Mouse (Mus musculus) intestine, postnatal 0 days (tissue): ENCODE data around the gene Upf3b. TPM values are rescaled to one million over a fixed set of nuclear protein-coding genes. Genes with fewer than 3 reads are reported as not detected.

Experiments used
- ATAC-seq: fragments of 200-750 bp; cut with Nextera tagmentation; 2 replicates; pipeline ENCODE4 v1.8.0; 2017; ENCODE audit warnings: mild to moderate bottlenecking, moderate TSS enrichment, moderate library complexity
- H3K27ac ChIP-seq: fragments of 300-500 bp; sonication (generic); 2 replicates; pipeline ENCODE4 v1.5.1; 2014; ENCODE audit warnings: mild to moderate bottlenecking, low read depth, low read length, moderate library complexity
- H3K27me3 ChIP-seq: fragments of 300-500 bp; sonication (generic); replicated peaks from 2 replicates; pipeline ENCODE4 v1.6.1; 2014; ENCODE audit warnings: low read length, mixed read lengths; ENCODE audit not compliant: control insufficient read depth, insufficient read depth
- H3K36me3 ChIP-seq: fragments of 300-500 bp; sonication (generic); 2 replicates; pipeline ENCODE4 v1.6.1; 2014; ENCODE audit warnings: mild to moderate bottlenecking, moderate library complexity; ENCODE audit not compliant: control insufficient read depth, insufficient read depth
- H3K4me1 ChIP-seq: fragments of 300-500 bp; sonication (generic); replicated peaks from 2 replicates; pipeline ENCODE4 v1.6.1; 2014; ENCODE audit warnings: antibody characterized with exemption, low read length, mixed read lengths; ENCODE audit not compliant: control insufficient read depth, insufficient read depth
- H3K4me2 ChIP-seq: fragments of 300-500 bp; sonication (generic); replicated peaks from 2 replicates; pipeline ENCODE4 v1.6.1; 2014; ENCODE audit warnings: low read depth, mild to moderate bottlenecking, moderate library complexity
- H3K4me3 ChIP-seq: fragments of 300-500 bp; sonication (generic); 2 replicates; pipeline ENCODE4 v1.5.1; 2014; ENCODE audit warnings: low read depth, low read length
- H3K9ac ChIP-seq: fragments of 300-500 bp; sonication (generic); 2 replicates; pipeline ENCODE4 v1.6.1; 2014; ENCODE audit warnings: mild to moderate bottlenecking, low read depth, low read length
- H3K9me3 ChIP-seq: fragments of 300-500 bp; sonication (generic); 2 replicates; pipeline ENCODE4 v1.6.1; 2016; ENCODE audit warnings: mixed run types; ENCODE audit not compliant: control insufficient read depth
- CTCF ChIP-seq: sonication (generic); IDR thresholded peaks from 2 replicates; pipeline ENCODE4 v1.5.1; 2016; ENCODE audit warnings: low read depth, mild to moderate bottlenecking, control low read depth, antibody characterized with exemption, moderate library complexity
- WGBS: fragments of 180-500 bp; shearing (Covaris S2); extraction: QIAGEN DNeasy Blood & Tissue Kit; methylation state at CpG from one replicate; pipeline ENCODE4 v1.1.7; 2014; 5-methylcytosine and 5-hydroxymethylcytosine counted together
- polyA plus RNA-seq: library from polyadenylated mRNA; unstranded; fragments of >200 nt; fragmentation: Nextera tagmentation; extraction: Ambion mirVana; gene quantifications from 2 replicates; pipeline ENCODE4 v1.2.1, GENCODE M21; 2015

The Upf3b gene
- polyA plus RNA-seq, 1 experiment from 2014 or later: 9.6 TPM

DNA sequence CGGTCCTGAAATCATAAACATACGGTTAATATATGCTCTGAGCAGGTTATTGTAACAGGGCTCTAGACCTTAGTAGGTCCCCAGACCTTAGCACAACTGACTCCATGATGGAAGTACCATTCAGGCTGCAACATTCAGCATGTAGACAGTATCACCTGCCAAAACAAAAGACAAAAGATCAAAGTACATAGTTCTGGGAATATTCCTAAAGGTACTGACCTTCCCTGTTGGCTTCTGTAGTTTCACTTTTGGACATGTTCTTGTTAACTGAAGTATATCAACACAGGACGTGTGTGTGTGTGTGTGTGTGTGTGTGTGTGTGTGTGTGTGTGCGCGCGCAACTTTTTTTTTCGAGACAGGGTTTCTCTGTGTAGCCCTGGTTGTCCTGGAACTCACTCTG is 15.4 kb upstream of the Upf3b start:
- Histone ChIP-seq H3K36me3 (no peaks in the 10 kb centered on the region), H3K9me3 (no peaks in the 10 kb centered on the region), H3K4me3 (no peak overlapping the region), H3K27me3 (no peaks in the 10 kb centered on the region), H3K4me2 (no peak overlapping the region), H3K4me1 (no peaks in the 10 kb centered on the region), H3K9ac (no peak overlapping the region), H3K27ac (no peak overlapping the region)
- WGBS: 91% methylated on average over 7 of the region's 7 CpGs
- ATAC-seq: no peak
- TF ChIP-seq CTCF: no peak

DNA sequence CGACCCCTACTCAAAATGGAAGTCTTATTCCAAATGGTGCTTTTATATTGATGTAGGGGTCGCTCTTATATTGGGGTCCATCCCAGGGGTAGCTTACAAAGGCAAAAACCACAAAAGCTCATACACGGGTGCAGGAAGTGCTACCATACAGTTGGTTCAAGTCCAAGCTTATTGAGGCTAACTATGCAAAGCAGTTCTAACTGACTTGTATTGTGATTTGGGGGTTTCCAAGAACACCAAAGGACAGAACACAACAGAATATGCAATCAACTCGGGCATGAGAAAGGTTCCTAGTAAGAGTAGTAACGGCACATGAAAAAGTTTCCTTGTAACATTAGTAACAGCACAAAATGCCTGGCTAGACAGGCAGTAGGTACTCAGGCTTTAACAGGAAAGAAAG is 10.1 kb upstream of the Upf3b start:
- no peak for ATAC-seq
- H3K27ac ChIP-seq: no peak overlapping the region
- H3K4me2 ChIP-seq: no peak overlapping the region
- H3K9me3 ChIP-seq: no peaks in the 10 kb centered on the region
- no peaks in the 10 kb centered on the region for H3K4me1 ChIP-seq
- H3K9ac ChIP-seq: no peak overlapping the region
- H3K4me3 ChIP-seq: no peak overlapping the region
- WGBS: 67% methylated on average over 5 of the region's 5 CpGs
- no peaks in the 10 kb centered on the region for H3K36me3 ChIP-seq
- no peak for TF ChIP-seq CTCF
- H3K27me3 ChIP-seq: no peaks in the 10 kb centered on the region

DNA sequence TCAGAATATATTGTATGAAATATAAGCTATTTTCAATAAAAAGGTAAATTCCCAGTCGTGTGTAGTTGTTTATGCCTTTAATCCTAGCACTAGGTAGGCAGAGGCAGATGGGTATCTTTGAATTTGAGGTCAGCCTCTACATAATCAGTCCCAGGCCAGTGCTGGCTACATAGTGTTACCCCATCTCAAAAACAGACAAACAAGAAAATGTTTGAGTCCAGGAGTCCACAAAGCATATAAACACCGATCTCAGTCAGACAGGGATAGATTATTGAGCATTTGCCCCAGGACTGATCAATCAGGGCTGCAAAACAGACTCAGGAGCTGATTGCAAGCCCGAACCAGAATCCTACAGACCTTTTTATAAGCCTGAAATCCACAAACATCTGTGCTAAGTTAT is 9.5 kb upstream of the Upf3b start:
- no peak overlapping the region for H3K4me2 ChIP-seq
- H3K27ac ChIP-seq: no peak overlapping the region
- no peak for ATAC-seq
- H3K4me1 ChIP-seq: no peaks in the 10 kb centered on the region
- H3K9me3 ChIP-seq: no peaks in the 10 kb centered on the region
- no peak overlapping the region for H3K9ac ChIP-seq
- 63% methylated on average over 3 of the region's 3 CpGs for WGBS
- H3K27me3 ChIP-seq: no peaks in the 10 kb centered on the region
- H3K36me3 ChIP-seq: no peaks in the 10 kb centered on the region
- TF ChIP-seq CTCF: no peak
- H3K4me3 ChIP-seq: no peak overlapping the region

DNA sequence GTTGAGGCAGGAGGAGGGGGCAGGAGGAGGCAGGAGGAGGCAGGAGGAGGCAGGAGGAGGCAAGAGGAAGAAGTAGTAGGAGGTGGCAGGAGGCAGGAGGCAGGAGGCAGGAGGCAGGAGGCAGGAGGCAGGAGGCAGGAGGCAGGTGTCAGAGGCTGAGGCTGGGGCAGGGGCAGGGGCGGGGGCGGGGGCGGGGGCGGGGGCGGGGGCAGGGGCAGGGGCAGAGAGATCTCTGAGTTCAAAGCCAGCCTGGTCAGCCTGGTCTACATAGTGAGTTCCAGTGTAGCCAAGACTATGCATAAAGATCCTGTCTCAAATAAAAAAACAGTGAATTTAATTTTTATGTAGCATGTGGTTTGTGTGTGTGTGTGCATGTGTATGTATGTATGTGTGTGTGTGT is 7.0 kb upstream of the Upf3b start:
- H3K27ac ChIP-seq: no peak overlapping the region
- H3K36me3 ChIP-seq: no peaks in the 10 kb centered on the region
- no peak overlapping the region for H3K4me2 ChIP-seq
- H3K4me1 ChIP-seq: no peaks in the 10 kb centered on the region
- no peak overlapping the region for H3K4me3 ChIP-seq
- ATAC-seq: no peak
- no peaks in the 10 kb centered on the region for H3K27me3 ChIP-seq
- no peak for TF ChIP-seq CTCF
- no CpG with 5 or more reads among the region's 5 CpGs for WGBS
- no peaks in the 10 kb centered on the region for H3K9me3 ChIP-seq
- H3K9ac ChIP-seq: no peak overlapping the region

DNA sequence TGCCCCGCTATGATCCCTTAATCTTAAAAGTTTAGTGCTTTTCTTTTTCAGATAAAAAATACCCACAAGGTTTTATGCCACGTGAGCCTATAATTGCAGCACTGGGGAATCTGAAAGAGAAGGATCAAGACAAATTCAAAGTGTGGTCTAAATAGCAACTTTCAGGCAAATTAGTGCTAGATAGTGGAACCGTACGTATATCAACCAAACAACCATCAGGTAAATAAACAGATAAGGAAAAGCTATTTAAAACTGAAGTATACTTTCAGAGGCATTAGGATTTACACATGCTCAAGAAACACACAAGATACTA is 715 bp upstream of the Upf3b start:
- no peaks in the 10 kb centered on the region for H3K36me3 ChIP-seq
- no peak overlapping the region for H3K9ac ChIP-seq
- H3K27me3 ChIP-seq: no peaks in the 10 kb centered on the region
- peak overlapping the region; percentile 27; the same call in 1 of the 2 replicates for H3K4me2 ChIP-seq
- ATAC-seq: no peak
- WGBS: 69% methylated on average over 4 of the region's 4 CpGs
- no peaks in the 10 kb centered on the region for H3K9me3 ChIP-seq
- no peak overlapping the region for H3K4me3 ChIP-seq
- H3K27ac ChIP-seq: no peak overlapping the region
- no peak for TF ChIP-seq CTCF
- no peaks in the 10 kb centered on the region for H3K4me1 ChIP-seq

DNA sequence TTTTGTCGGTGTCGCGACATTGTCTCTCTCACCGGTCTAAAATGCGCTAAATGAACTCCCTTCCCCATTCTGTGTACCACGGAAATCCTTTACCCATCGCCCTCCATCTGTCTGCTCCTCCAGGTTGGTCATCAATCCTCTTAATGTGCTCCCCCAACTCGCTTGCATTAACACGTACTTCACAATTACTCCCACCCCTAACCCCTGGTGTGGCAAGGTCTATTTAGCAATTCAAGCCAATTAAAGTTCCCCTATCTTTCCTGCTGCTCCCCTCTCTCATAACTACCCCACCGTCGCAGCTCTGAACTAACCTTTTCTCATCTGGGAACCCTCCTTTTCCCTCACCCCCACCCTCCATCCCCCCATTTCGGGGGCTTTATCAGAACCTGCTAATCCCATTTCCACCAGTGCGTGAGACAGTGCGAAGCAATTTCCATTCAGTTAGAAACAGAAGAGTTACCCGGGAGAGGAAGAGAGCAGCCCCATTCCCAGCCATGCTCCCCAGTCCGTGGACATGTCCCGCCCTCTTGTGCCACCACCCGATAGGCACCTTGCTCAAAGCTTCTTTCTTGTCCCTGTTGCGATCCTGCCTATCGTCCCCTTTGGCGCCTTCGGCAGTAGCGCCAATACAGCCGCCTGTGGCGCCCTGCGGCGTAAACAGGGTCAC is 463 bp downstream of the Upf3b start:
- peak; percentile 78 for ATAC-seq
- WGBS: 19% methylated on average over 27 of the region's 27 CpGs
- H3K36me3 ChIP-seq: no peaks in the 10 kb centered on the region

DNA sequence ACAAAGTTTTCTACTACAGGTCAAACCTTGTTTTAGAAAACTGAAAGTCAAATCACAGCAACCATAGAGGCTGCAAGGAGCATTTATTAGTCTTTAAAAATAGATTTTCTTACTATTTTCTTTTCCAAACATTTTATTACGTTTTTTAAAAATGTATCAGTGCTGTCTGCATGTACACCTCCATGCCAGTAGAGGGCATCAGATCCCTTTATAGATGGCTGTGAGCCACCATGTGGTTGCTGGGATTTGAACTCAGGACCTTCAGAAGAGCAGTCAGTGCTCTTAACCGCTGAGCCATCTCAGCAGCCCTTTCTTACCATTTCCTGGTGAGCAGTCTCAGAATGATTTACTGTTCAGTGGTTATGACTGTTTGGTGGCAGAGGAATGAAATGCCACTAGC is 6.3 kb downstream of the Upf3b start:
- ATAC-seq: no peak
- WGBS: 70% methylated on average over 2 of the region's 2 CpGs

More for the DNA sequence above, 463 bp downstream of the Upf3b start:
- Histone ChIP-seq H3K9me3 (no peaks in the 10 kb centered on the region), H3K27ac (peak overlapping the region; percentile 77), H3K9ac (peak overlapping the region; percentile 45; the same call in 1 of the 2 replicates), H3K27me3 (no peaks in the 10 kb centered on the region), H3K4me2 (peak overlapping the region; percentile 69), H3K4me3 (peak overlapping the region; percentile 50), H3K4me1 (no peaks in the 10 kb centered on the region)
- no peak for TF ChIP-seq CTCF

More for the DNA sequence above, 6.3 kb downstream of the Upf3b start:
- Histone ChIP-seq H3K27ac (no peak overlapping the region), H3K9me3 (no peaks in the 10 kb centered on the region), H3K4me1 (no peaks in the 10 kb centered on the region), H3K9ac (no peak overlapping the region), H3K4me3 (no peak overlapping the region), H3K36me3 (peaks cover 7% of the 10 kb centered on the region; the same call in 1 of the 2 replicates), H3K4me2 (no peak overlapping the region), H3K27me3 (no peaks in the 10 kb centered on the region)
- TF ChIP-seq CTCF: peak; percentile 44
